Mouse (Mus musculus) spleen, adult 2 months (tissue): ENCODE measurements around the gene Wdr1.

Experiments
- CTCF ChIP-seq: fragments of 200-500 bp; IDR thresholded peaks from 2 replicates; pipeline ENCODE4 v1.5.1; 2011; ENCODE audit warnings: mild to moderate bottlenecking, inconsistent platforms; ENCODE audit not compliant: insufficient read depth, insufficient read length, insufficient replicate concordance; ENCODE audit errors: extremely low read depth
- POLR2A ChIP-seq: fragments of 200-500 bp; IDR thresholded peaks from 2 replicates; pipeline ENCODE4 v1.6.1; 2011; ENCODE audit warnings: low read depth, low read length, inconsistent platforms

- no peak for TF ChIP-seq CTCF
- TF ChIP-seq POLR2A: no peak
These were observed 6.6 kb downstream of the Wdr1 start for GRCm38 (mm10) chr5:38556406-38556805.
